Mouse (Mus musculus): ENCODE data around the gene Tmprss6.

Tmprss6 gene

DNA sequence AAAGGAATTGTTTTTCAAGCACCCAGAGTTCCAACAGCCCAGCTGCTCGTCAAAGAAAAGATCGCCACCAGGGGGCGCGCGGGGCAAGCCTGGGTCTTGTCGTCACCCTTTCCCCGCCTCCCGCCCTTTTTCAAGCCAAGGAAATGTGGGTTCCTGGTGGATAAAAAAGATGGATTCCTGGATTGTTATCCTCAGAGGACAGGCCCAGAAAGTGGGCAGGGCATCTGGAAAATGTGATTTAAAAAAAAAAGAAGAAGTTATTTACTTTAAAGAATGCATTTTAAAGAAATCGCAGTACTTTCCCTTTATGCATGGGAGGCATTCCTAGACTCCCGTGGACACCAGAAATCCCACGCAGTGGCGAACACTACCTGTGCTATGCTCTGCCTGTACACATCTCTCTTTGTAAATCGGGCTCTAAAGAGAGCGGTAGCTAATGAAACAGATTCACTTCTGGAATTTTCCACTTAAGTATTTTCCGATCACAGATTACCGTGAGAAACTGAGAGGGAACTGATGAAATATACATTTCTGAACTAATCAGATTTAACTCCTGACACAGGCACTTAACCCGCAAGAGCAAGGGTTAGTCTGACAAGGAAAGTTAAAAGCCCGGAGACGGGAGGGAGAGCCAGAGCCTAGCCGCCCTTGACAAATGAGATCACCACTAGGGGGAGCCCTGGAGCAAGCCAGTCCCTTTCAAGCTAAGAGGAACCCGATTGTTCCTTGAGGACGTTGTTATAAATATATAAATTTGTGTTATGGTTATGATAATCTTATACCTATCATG lies 20.5 kb downstream of the Tmprss6 start:
- peak; percentile 98 for DNase-seq (ENCODE audit: low spot score in 2 of 2)

DNA sequence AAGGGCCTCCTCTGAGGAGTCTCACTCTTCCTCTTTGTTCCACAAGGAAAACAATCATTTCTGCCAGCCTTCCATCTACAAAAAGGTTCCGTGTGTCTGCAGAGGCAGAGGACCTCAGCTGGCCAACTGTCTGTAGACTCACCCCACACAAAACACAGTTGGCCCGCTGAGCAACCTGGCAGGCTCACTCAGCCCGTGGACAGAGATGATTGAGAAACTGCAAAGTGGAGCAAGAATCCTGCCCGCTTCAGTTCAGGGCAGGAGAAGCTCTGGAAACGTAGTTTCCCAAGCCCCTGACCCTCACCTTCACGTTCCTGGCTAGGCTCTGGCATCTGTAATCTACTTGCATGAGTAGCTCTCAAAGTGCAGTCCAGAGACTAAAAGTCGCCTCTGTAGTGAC lies 21.3 kb downstream of the Tmprss6 start:
- DNase-seq (ENCODE audit: low spot score in 2 of 2) = no peak

DNA sequence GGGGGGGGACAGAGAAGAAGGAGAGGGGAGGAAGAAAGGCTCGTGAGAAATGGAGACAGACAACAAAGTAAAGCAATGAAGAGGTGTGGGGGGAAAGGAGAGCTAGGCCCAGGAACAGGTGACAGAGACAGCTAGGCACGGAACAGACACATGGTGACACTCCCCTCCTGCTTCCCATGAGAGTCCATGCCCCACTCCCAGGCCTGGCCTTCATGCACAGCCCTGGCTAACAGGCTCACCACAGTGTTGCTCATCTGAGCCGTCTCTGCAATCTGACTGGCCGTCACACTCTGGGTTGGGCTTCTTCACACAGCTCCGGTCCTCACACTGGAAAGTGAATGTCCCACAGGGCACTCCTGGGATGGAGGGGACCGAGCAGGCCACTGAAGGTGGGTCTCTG lies 24.6 kb downstream of the Tmprss6 start:
- no peak for DNase-seq (ENCODE audit: low spot score in 2 of 2)

DNA sequence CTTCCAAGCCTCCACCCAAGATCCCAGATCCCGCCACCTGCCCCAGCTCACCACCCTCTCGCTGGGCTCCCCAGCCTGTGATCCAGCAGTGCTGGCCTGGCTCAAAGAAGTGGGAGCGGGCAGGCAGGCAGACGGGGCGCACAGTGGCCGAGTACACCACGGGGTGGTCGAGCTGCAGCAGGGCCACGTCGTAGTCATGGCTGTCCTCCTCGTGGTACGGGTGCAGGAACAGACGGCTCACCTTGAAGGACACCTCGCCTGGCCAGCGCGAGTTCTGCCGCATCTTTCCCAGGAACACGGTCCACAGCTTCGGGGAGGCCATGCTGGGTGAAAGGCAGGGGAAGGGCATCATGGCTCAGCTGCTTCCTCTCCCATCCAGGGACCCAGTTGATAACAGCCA lies 26.2 kb downstream of the Tmprss6 start:
- no peak for DNase-seq (ENCODE audit: low spot score in 2 of 2)

DNA sequence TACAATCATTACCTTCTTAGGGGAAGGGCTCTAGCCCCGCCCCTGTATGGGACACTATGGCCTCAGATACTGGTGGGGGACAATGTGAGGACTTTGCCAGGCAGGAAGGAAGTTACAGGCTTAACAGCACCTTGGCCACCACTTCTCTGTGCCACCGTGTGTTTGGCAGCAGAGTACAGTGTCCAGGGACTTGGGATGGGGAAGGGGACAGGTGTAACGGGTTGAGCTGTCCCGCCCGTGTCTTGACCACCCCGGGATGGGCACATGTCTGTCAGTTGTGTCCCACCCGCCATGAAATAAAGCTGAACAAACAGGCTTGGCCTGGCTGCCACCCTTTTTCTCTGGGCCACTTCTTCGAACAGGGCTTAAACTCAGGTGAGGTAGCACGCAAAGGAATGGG lies 29.5 kb downstream of the Tmprss6 start:
- no peak for DNase-seq (ENCODE audit: low spot score in 2 of 2)

DNA sequence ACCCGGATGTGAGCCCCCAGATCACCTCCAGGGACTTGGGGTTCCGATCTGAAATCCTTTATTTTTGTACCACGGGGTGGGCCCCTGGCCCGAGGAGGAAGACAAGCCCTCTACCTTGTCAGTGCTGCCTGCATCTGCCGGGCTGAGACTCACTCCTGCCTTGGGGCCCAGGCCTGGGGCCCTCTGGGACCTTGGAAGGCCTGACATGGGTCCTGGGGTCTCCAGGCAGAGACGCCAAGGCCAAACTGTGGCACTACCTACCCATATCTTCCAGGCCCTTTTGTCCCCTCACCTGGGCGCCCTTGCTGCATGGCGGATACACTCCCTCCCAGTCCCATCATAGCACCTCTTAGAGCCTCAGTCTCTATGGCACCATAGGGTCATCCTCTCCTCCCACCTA lies 29.9 kb downstream of the Tmprss6 start:
- no peak for DNase-seq (ENCODE audit: low spot score in 2 of 2)

DNA sequence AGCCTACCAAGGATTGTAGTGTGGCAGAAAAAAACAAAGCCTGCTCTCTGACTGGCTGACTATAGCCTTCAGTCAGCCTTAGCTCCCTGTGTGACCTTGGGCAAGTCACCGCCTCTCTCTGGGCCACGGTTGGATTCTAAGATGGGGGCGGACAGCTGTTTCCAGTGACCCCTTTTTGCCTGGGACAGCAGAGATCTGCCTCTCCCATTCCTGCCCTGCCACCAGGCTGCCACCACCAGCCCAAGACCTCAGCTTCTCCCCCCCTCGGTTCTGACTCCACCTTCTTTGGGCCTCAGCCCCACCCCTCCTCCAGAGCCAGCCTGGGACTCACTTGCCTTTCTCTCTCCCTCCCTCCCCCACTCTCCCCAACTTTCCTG lies 30.4 kb downstream of the Tmprss6 start:
- DNase-seq (ENCODE audit: low spot score in 2 of 2) = no peak

DNA sequence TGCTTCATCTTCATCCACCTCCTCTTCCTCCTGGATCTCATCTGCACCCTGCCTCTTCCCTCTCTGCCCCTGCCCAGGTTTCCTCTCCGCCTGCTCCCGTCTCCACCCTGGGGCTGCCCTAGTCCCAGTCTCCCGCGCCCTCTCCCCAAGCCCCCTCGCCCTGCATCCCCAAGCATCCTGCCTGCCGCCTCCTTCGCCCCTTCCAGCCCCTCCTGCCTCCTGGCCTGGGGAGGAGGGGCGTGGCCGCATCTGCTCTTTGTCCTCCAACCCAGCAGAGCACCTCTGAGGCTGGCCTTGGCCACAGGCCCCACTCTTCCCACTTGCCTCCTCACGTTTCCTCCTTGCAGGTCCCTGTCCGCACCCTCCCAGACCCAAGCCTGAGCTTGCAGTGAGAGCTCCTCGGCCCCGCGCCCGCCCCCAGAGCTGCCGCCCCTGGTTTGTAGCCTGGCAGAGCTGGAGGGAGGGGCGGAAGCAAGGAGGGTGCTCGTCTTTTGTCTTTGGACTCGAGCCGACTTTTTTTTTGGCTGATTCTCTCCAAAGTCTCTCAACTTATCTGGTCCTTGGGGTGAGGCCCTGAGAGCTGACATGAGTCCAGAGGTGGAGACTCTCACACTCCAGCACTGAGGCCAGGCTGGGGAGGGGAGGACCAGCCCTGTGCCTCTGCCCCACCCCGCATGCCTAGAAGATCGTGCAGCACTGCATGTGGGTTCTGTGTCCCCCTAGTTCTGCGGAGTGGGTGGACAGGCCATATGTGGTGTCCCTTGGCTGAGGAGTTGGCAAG lies 31.0 kb downstream of the Tmprss6 start:
- peak; percentile 74 to 77 for DNase-seq (ENCODE audit: low spot score in 2 of 2)

DNA sequence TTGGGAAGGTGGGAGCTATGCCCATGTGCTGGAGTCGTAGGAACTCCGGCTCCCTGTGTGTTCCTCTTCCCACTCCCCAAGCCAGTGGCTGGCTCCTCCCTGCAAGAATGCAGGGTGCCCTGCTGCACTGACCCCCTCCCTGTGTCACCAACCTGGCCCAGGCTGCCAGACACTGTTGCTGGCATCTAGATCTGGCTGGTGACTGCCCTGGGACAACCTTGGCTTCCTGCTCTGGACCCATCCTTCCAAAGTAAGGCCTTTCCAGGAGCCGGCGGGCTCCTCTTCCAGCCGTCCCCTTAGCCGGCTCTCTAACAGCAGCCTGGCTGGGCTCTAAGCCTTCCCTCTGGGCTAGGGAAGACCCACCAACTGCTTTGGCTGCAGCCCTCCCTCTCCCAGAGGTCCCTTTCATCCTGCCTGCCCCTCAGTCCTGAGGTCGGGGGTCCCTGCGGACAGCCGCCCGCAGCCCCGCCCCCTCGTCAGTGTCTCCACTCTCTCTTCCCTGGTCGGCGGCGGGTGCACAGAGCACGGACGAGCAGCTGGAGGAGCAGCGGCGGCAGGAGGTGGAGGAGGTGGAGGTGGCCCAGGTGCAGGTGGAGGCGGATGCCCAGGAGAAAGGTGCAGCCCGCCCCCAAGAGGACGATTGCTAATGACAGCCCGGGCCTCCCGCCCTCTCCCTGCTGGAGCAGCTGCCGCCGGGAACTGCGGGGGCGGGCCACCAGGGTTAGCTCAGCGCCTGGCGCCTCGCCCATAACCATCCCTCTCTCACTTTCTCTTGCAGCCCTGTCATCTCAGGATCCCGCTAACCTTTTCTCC lies 31.8 kb downstream of the Tmprss6 start:
- DNase-seq (ENCODE audit: low spot score in 2 of 2) = peak; percentile 91 to 93

DNA sequence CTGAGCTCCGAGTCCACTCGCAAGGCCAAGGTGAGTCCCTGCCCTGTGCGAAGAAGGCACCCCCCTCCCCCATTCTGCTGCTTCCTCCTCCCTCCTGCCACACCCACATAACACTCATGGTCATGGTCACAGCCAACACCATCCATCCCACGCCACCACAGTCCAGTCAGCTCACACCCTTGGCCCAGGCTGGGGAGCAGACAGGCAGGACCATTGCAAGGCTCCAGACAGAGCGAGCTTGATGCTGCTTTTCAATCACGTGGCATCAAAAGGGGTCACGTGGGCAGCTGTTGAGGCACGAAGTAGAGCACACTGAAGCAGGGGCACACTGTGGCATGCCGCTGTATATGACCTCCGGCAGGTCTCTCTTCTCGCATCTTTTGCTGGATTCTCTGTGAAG lies 32.8 kb downstream of the Tmprss6 start:
- peak; percentile 20 to 33 for DNase-seq (ENCODE audit: low spot score in 2 of 2)

DNA sequence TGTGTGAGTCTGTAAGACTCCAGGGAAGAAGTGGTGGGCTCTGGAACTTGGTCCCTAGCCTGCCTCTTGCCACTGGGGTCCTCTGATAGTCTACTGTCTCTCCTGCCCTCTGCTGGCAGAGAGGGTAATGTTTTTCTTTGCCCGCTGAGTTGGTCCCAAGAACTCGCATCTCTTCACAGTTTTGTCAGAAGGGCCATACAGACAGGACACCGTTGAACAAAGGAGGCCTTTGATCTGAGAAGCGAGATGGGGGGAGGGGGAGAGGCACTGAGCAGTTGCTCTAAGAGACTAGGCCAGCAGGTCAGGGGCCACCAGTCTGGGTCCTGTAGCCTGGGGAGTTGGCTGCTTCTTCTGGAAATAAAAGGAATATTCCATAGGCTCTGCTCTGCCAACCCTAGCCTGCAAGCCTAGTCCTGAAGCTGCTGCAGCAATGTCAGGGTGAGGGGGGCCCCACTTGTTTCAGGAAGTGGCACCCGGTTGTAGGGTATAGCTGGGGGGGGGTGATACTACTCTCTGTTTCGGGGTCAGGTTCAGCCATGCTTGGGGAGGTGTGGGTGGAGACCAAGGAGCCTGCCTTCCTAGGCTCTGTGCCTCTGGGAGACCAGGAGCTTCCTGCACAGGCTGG lies 33.4 kb downstream of the Tmprss6 start:
- DNase-seq (ENCODE audit: low spot score in 2 of 2) = peak; percentile 70 to 72

DNA sequence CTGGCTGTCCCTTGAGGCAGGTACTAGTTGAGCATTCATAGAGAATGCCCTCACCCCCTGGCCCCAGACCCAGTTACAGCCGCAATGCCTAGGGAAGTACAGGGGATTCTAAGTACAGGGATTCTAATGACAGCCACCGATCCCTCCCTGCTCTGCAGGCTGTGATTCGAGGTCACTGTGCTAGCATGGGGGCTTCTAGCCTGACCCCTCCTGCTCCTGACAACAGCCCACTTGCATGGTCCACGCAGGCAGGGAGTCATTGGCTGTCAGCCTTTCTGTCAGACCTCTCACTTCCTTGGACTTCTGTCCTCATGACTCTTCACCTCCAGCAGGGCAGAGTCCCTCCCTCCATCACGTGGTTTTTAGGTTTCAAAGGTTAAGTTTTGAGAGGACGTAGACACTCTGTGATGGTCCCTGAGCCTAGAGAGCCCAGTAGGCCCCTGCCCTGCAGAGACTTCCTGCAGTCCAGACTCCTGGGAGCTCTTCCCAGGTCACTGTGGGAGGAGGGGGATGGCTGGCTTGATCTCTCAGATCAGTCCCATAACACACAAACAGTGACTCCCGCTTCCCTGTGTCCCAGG lies 36.8 kb downstream of the Tmprss6 start:
- no peak for DNase-seq (ENCODE audit: low spot score in 2 of 2)

DNA sequence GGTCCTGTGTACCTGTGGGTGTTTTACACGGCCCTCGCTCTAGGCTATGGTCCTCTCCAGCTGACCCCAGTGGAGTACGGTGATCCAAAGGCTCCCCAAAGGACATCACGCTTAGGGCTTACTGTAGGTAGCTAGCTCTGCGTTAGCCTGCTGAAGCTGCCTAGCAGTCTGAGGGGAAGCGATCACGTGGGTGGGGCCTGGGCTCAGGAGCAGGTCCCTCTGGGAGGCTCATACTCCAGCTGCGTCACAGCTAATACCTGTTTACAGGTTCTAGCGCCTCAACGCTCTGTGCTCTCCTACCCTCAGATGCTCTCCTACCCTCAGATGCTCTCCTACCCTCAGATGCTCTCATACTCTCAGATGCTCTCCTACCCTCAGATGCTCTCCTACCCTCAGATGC lies 37.6 kb downstream of the Tmprss6 start:
- DNase-seq (ENCODE audit: low spot score in 2 of 2) = peak in 1 of 2 experiments; percentile 13

DNA sequence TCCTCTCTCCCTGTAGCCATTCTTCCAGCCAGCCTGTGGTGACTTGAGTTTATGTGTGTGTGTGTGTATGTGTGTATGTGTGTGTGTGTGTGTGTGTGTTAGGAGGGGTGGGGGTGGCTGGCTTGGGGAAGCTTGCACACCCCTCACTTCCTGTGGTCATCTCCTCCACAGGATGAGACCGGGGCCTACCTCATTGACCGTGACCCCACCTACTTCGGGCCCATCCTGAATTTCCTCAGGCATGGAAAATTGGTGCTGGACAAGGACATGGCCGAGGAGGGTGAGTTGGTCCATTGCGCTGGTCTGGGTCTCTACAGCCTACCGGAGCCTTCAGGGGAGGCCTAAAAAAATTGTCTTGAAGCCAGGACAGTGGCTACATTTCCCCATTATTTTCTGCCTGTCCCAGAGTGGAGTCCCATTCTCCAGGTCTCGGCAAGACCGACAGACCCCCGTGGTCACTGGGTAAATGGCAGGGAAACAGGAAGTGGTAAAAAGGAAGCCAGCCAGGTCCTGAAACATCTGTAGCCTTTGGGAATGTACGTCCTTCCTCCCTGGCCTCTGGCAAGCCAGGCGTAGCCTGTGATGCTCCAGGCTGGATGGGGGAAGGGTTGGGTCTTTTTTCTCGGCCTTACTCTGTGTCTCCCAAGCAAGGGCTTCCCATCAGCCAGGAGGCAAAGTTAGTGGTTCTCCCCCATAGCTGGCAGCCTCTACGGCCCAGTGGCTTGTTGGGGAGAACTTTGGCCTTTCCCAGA lies 38.4 kb downstream of the Tmprss6 start:
- DNase-seq (ENCODE audit: low spot score in 2 of 2) = no peak

DNA sequence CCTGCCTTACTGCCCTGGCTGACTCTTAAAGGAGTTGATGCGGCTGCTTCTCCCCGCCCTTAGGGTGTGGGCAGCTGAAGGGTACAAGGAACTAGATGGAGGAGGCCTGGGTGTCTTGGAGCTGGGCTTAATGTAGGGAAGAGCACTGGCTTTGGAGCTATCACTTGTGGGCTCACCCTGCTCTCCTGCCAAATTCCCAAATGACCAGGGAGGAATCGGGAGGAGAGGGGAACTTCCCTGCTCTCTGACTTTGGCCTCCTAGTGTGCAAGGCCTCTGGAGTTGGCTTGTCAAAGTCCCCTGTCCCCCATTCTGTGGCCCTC lies 39.3 kb downstream of the Tmprss6 start:
- no peak for DNase-seq (ENCODE audit: low spot score in 2 of 2)

DNA sequence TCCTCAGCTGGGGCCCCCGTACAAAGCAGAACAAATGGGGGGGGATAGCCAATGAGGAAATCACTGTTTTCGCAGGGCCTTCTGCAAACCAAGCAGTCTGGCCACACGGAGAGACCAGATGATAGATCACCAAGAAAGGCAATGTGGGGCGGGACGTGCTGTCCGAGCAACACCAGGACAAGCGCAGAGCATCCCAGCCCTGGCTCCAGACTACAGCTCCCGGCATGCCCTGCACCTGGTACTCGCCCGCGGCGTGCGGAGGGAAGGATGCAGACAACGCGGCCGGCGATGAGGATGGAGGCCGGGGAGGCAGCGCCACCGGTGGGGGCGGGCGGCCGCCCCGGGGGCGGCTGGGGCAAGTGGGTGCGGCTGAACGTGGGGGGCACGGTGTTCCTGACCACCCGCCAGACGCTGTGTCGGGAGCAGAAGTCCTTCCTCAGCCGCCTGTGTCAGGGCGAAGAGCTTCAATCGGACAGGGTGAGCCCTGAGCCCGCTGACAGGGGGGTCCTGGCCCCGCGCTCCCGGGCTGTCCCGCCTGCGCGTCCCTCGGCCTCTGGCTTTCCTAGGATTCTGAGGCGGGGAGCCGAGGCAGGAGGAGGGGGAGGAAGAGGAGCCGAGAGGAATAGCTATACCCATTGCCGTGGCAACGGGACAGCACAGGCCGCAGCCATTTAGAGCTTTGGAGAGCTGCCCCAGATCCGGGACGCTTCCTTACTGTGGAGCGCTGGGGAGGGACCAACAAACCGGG lies 39.9 kb downstream of the Tmprss6 start, which contains the start of gene Kctd17:
Kctd17 (plus strand) TSS at position 174 of the 748 bp plus-strand sequence.
- peak; percentile 82 to 84 for DNase-seq (ENCODE audit: low spot score in 2 of 2)

DNA sequence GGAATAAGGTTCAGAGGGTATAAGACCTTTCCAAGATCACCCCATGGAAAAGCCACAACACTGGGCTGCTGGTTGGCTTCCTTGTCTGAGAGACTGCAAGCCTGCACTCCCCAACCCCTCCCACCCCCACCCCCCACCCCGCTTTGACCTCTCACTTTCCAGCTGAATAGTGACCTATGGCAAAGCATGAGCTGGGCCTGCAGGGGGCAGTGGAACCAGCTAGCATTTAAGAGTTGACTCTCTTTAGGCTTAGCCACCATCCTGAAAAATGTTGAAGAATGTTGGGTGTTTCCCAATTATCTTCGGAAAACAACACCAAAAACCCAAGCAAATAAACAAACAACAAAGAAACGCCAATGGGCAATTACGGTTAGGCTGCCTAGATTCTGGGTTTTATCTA lies 43.2 kb downstream of the Tmprss6 start:
- DNase-seq (ENCODE audit: low spot score in 2 of 2) = no peak

DNA sequence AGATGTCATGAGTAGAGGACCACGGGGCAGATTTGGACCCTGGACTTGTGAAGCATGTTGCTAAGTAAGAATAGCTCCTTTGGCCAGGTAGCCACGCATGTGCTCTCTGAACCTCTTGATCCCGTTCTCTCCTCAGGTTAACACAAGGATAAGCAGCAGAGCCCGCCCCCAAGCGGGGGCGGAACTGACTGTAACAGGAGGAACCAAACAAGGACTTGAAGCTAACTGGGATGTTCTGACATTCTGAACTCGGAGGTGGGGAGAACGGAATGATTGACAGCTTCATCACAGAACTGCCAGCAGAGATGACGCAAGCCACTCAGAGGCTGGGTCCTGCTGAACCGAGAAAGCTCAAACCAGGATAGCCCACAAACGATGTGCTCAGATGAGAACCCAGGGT lies 43.9 kb downstream of the Tmprss6 start:
- DNase-seq (ENCODE audit: low spot score in 2 of 2) = no peak

DNA sequence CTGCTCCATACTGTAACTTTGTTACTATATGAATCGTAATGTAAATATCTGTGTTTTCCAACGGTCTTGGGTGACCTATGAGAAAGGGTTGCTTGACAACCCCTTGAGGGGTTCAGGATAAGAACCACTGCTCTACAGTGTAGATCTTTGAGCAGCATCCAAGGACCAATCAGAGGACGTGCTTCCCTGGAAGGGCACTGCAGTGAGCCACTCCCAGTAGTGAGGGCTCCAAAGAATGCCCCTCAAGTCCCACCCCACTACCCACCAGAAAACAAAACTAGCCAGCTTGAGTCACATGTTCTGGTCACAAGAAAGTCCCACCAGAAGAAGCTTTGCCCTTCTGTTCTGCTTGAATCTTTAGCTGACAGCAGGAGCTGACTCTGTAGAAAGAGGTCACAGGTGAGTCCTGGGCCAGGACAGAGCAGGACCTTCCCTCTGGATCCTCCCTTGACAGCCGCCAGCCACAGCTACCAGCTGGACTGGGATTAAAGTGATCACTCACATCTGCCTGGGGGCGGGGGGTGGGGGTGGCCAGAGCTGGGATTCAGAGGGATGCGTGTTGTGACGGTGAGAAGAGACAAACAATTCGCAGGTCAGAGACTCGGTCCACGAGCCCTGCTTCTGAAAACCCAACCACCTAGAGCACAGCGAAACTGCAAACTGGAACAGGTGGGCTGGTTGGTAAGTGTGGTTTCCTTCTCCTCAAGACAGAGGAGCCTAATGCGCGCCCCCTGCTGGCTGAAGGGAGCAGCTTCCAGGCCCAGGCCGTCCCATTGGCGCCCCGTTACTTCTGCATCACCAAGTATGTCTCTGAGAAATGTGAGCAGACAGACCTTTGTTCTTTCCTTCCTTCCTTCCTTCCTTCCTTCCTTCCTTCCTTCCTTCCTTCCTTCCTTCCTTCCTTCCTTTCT lies 46.1 kb downstream of the Tmprss6 start:
- peak; percentile 86 to 91 for DNase-seq (ENCODE audit: low spot score in 2 of 2)

Data from right cerebral cortex, adult 2 months (tissue).